Mouse (Mus musculus): ENCODE results near the gene Fau. TPM values are rescaled to one million over a fixed set of nuclear protein-coding genes. Genes with fewer than 3 reads are reported as not detected.

Fau gene
- total and polyA plus RNA-seq, 3 experiments = 2,413 to 2,967 TPM; not detected in 1

DNA sequence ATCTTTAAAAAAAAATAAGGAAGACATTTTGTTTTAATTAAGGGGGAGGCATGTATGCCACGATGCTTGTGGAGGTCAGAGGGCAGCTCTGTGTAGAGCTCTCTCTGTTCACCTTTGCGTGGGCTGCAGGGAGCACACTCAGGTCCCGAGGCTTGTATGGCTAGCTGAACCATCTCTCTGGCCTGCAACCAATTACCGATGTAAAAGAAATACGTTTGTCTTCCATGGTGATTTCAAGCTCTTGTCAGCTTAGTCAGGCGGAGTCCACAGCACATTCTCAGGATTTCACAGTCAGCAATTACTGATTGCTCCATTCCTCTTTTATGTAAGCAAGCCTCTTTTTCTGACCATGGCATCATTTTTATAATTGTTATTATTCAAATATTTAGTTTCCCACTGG is 43.5 kb downstream of the Fau start:
- H3K79me2 ChIP-seq (ENCODE audit: control insufficient read depth, insufficient read depth, low read length, poor library complexity) = no peaks in the 10 kb centered on the region
- no peak for TF ChIP-seq CHD2 (IDR thresholded peaks at IDR 0.05; ENCODE audit: low read length)
- no peak for TF ChIP-seq MAZ (IDR thresholded peaks at IDR 0.05; ENCODE audit: low read depth, low read length)
- TF ChIP-seq CTCF (IDR thresholded peaks at IDR 0.05 in 2 of 3, conservative IDR thresholded peaks at IDR 0.05 in 1 of 3; ENCODE audit: control insufficient read depth in 1 of 3, insufficient read depth in 1 of 3, low read depth in 2 of 3, low read length in 3 of 3, poor library complexity in 1 of 3, severe bottlenecking in 1 of 3) = no peak
- H3K27ac ChIP-seq (ENCODE audit: control insufficient read depth, low read depth, low read length) = no peak overlapping the region
- peaks cover 28 to 43% of the 10 kb centered on the region in 2 experiments for H3K4me1 ChIP-seq (ENCODE audit: control insufficient read depth in 1 of 2, insufficient read depth in 2 of 2, low read length in 2 of 2)
- H3K4me3 ChIP-seq (ENCODE audit: control insufficient read depth in 1 of 2, insufficient read depth in 1 of 2, low read depth in 2 of 2, low read length in 2 of 2) = no peak overlapping the region
- no peak overlapping the region for H3K9ac ChIP-seq (ENCODE audit: control insufficient read depth, low read depth, low read length, poor library complexity, severe bottlenecking)
- H3K36me3 ChIP-seq (ENCODE audit: control insufficient read depth in 1 of 2, insufficient read depth in 2 of 2, low read length in 2 of 2) = peaks cover 0 to 39% of the 10 kb centered on the region in 2 experiments; a peak in 2 of 4 replicates
- no peak for DNase-seq (ENCODE audit: low read depth, low spot score)
- H3K27me3 ChIP-seq (ENCODE audit: control insufficient read depth in 1 of 2, insufficient read depth in 2 of 2, low read length in 2 of 2) = no peaks in the 10 kb centered on the region
- H3K9me3 ChIP-seq (replicated peaks; ENCODE audit: insufficient read depth, low read length) = no peaks in the 10 kb centered on the region

GRCm38 (mm10) chr19:6102169-6102853 is 44.7 kb downstream of the Fau start:
- 0 out of 2 replicates have a peak, but pooled peaks have one; percentile 33 for TF ChIP-seq GABPA (IDR thresholded peaks at IDR 0.05; ENCODE audit: low read depth, low read length)
- TF ChIP-seq EP300 (IDR thresholded peaks at IDR 0.05; ENCODE audit: low read depth in 1 of 2, low read length in 2 of 2) = peak; percentile 43 to 49; a peak in 3 of 4 replicates
- TF ChIP-seq USF2 (IDR thresholded peaks at IDR 0.05; ENCODE audit: borderline replicate concordance in 1 of 2, insufficient read depth in 1 of 2, low read depth in 1 of 2, low read length in 2 of 2) = no peak
- no peak for TF ChIP-seq POLR2AphosphoS5 (IDR thresholded peaks at IDR 0.05; ENCODE audit: borderline replicate concordance, low read depth, low read length)
- no peak for TF ChIP-seq ZMIZ1 (IDR thresholded peaks at IDR 0.05; ENCODE audit: low read depth, low read length)
- peak; percentile 36 for TF ChIP-seq TAL1 (IDR thresholded peaks at IDR 0.05; ENCODE audit: low read length)
- TF ChIP-seq TCF12 (IDR thresholded peaks at IDR 0.05; ENCODE audit: low read depth, low read length) = 0 out of 2 replicates have a peak, but pooled peaks have one; percentile 22
- no peak for TF ChIP-seq USF1 (IDR thresholded peaks at IDR 0.05; ENCODE audit: low read depth, low read length)
- TF ChIP-seq CHD2 (IDR thresholded peaks at IDR 0.05; ENCODE audit: low read length) = no peak
- no peak overlapping the region for H3K4me3 ChIP-seq (ENCODE audit: control insufficient read depth in 1 of 2, insufficient read depth in 1 of 2, low read depth in 2 of 2, low read length in 2 of 2)
- H3K27me3 ChIP-seq (ENCODE audit: control insufficient read depth in 1 of 2, insufficient read depth in 2 of 2, low read length in 2 of 2) = no peaks in the 10 kb centered on the region
- H3K79me2 ChIP-seq (ENCODE audit: control insufficient read depth, insufficient read depth, low read length, poor library complexity) = no peaks in the 10 kb centered on the region
- H3K9me3 ChIP-seq (replicated peaks; ENCODE audit: insufficient read depth, low read length) = no peaks in the 10 kb centered on the region
- peak; percentile 69 for DNase-seq (ENCODE audit: low read depth, low spot score)
- no peak overlapping the region for H3K9ac ChIP-seq (ENCODE audit: control insufficient read depth, low read depth, low read length, poor library complexity, severe bottlenecking)
- H3K27ac ChIP-seq (ENCODE audit: control insufficient read depth, low read depth, low read length) = no peak overlapping the region
- H3K4me1 ChIP-seq (ENCODE audit: control insufficient read depth in 1 of 2, insufficient read depth in 2 of 2, low read length in 2 of 2) = peaks cover 28 to 43% of the 10 kb centered on the region in 2 experiments
- H3K36me3 ChIP-seq (ENCODE audit: control insufficient read depth in 1 of 2, insufficient read depth in 2 of 2, low read length in 2 of 2) = peaks cover 0 to 39% of the 10 kb centered on the region in 2 experiments; a peak in 2 of 4 replicates

DNA sequence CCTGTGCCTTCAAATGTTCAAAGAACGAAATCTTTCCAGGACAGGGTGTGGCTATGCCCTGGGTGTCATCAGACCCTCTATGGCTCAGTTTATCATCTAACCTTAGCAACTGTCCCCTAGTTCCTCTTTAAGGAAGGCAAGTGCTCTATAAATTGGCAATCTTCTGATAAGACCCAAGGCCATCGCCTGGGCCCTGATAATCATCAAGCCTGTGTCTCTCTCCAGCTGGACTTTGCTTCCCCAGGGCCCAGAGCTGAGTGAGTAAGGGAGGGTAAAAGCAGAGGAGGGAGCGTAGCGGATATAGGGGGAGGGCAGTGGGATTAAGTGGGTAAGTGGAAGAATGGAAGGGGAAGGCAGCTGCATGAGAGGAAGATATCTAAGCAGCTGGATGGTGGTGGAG is 46.8 kb downstream of the Fau start:
- Histone ChIP-seq H3K4me1 (ENCODE audit: control insufficient read depth in 1 of 2, insufficient read depth in 2 of 2, low read length in 2 of 2) (peaks cover 28 to 41% of the 10 kb centered on the region in 2 experiments), H3K4me3 (ENCODE audit: control insufficient read depth in 1 of 2, insufficient read depth in 1 of 2, low read depth in 2 of 2, low read length in 2 of 2) (no peak overlapping the region; a peak in 1 of 4 replicates), H3K27ac (ENCODE audit: control insufficient read depth, low read depth, low read length) (peak overlapping the region; percentile 82), H3K9ac (ENCODE audit: control insufficient read depth, low read depth, low read length, poor library complexity, severe bottlenecking) (peak overlapping the region; percentile 37; the same call in 1 of the 2 replicates), H3K9me3 (replicated peaks; ENCODE audit: insufficient read depth, low read length) (no peaks in the 10 kb centered on the region), H3K27me3 (ENCODE audit: control insufficient read depth in 1 of 2, insufficient read depth in 2 of 2, low read length in 2 of 2) (no peaks in the 10 kb centered on the region), H3K36me3 (ENCODE audit: control insufficient read depth in 1 of 2, insufficient read depth in 2 of 2, low read length in 2 of 2) (peaks cover 0 to 37% of the 10 kb centered on the region in 2 experiments; a peak in 2 of 4 replicates), H3K79me2 (ENCODE audit: control insufficient read depth, insufficient read depth, low read length, poor library complexity) (no peaks in the 10 kb centered on the region)
- no peak for DNase-seq (ENCODE audit: low read depth, low spot score)
- TF ChIP-seq MAX (IDR thresholded peaks at IDR 0.05; ENCODE audit: low read length) (no peak), USF1 (IDR thresholded peaks at IDR 0.05; ENCODE audit: low read depth, low read length) (no peak), NELFE (IDR thresholded peaks at IDR 0.05; ENCODE audit: low read depth, low read length) (0 out of 2 replicates have a peak, but pooled peaks have one; percentile 37), KAT2A (conservative IDR thresholded peaks at IDR 0.05; ENCODE audit: low read depth, low read length) (no peak), ZC3H11A (IDR thresholded peaks at IDR 0.05; ENCODE audit: low read depth, low read length) (no peak), HCFC1 (IDR thresholded peaks at IDR 0.05; ENCODE audit: low read depth, low read length) (peak; percentile 13; the same call in 1 of the 2 replicates), TAL1 (IDR thresholded peaks at IDR 0.05; ENCODE audit: low read length) (peak; percentile 8; the same call in 1 of the 2 replicates), GABPA (IDR thresholded peaks at IDR 0.05; ENCODE audit: low read depth, low read length) (no peak; the same call in 1 of the 2 replicates), NRF1 (IDR thresholded peaks at IDR 0.05; ENCODE audit: insufficient read depth, low read depth, low read length, poor library complexity, severe bottlenecking) (no peak), ETS1 (IDR thresholded peaks at IDR 0.05; ENCODE audit: low read depth, low read length) (peak; percentile 62), TCF12 (IDR thresholded peaks at IDR 0.05; ENCODE audit: low read depth, low read length) (peak; percentile 69; the same call in 1 of the 2 replicates), MEF2A (IDR thresholded peaks at IDR 0.05; ENCODE audit: extremely low read depth, insufficient replicate concordance, low read depth, low read length, poor library complexity, severe bottlenecking) (no peak), MAZ (IDR thresholded peaks at IDR 0.05; ENCODE audit: low read depth, low read length) (0 out of 2 replicates have a peak, but pooled peaks have one; percentile 15), MYB (IDR thresholded peaks at IDR 0.05; ENCODE audit: low read depth, low read length) (no peak), E2F4 (IDR thresholded peaks at IDR 0.05; ENCODE audit: borderline replicate concordance, low read depth, low read length) (no peak), USF2 (IDR thresholded peaks at IDR 0.05; ENCODE audit: borderline replicate concordance in 1 of 2, insufficient read depth in 1 of 2, low read depth in 1 of 2, low read length in 2 of 2) (no peak)
